In the genomic region with DNA sequence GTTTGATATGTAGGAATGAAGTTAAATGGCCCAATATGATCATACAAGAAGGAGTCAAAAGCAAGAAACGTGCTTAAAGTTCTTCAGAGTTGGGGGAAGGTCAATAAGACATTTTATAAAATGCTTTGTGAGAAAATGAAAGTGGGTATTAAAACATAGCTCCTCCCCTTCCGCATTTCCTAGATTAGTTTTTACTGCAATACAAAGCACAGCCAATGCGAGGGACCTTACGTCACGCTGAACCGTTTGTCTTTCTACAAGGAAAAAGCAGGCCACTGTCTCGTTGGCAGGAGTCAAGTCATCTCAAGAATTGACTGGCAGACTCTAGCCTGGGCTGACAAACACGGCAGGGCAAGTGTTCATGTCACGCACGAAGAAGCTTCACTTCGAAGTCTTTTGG, we compare ENCODE assay signal across 19 mouse cellular contexts.
"Had no signal": no experiment of that assay in that cellular context is flagged by ENCODE, and none has a peak within 500 bp of the region (broad histone marks: within the 10 kb centered on the region; RNA-seq: fewer than 3 reads in every experiment).

No protein-coding gene starts in this region.

- H3K4me3 ChIP-seq: layer of hippocampus, adult 2 months; limb, embryonic 10.5 days; limb, embryonic 13.5 days; liver, embryonic 12.5 days; liver, embryonic 15.5 days; neural tube, embryonic 12.5 days; stomach, embryonic 15.5 days had no signal

- H3K9me3 ChIP-seq: limb, embryonic 10.5 days; limb, embryonic 13.5 days; liver, embryonic 12.5 days; liver, embryonic 15.5 days; stomach, embryonic 15.5 days had no signal

- DNase-seq: kidney, adult 9 months; kidney, postnatal 25 days; layer of hippocampus, adult 9-11 months; liver; lung, adult 2 months; lung, postnatal 14 days; lung, postnatal 4 days; midbrain, embryonic 14.5 days; retina, postnatal 1 day; right cerebral cortex, postnatal 25 days; spleen, adult 18-20 months; thymus, postnatal 25 days had no signal

- H3K4me2 ChIP-seq: limb, embryonic 13.5 days; liver, embryonic 12.5 days; liver, embryonic 15.5 days; neural tube, embryonic 12.5 days; stomach, embryonic 15.5 days had no signal

- H3K27ac ChIP-seq: layer of hippocampus, adult 2 months; limb, embryonic 10.5 days; limb, embryonic 13.5 days; liver, embryonic 12.5 days; liver, embryonic 15.5 days; neural tube, embryonic 12.5 days; stomach, embryonic 15.5 days had no signal

- H3K36me3 ChIP-seq: limb, embryonic 10.5 days; limb, embryonic 13.5 days; liver, embryonic 12.5 days; liver, embryonic 15.5 days; neural tube, embryonic 12.5 days; stomach, embryonic 15.5 days had no signal

- H3K9ac ChIP-seq: limb, embryonic 13.5 days; liver, embryonic 12.5 days; liver, embryonic 15.5 days; neural tube, embryonic 12.5 days; stomach, embryonic 15.5 days had no signal

- H3K4me1 ChIP-seq: limb, embryonic 13.5 days; liver, embryonic 12.5 days; liver, embryonic 15.5 days; stomach, embryonic 15.5 days had no signal

- ATAC-seq: liver, embryonic 12.5 days had no signal

- H3K27me3 ChIP-seq: limb, embryonic 13.5 days; liver, embryonic 12.5 days; liver, embryonic 15.5 days; neural tube, embryonic 12.5 days; stomach, embryonic 15.5 days had no signal
